Mouse (Mus musculus) CH12.LX (cell line): ENCODE measurements around the gene Nck2. TPM values are rescaled to one million over a fixed set of nuclear protein-coding genes. Genes with fewer than 3 reads are reported as not detected.

Experiments
- DNase-seq: peaks from one replicate; pipeline ENCODE4 v3.0.0-alpha.2; 2013; ENCODE audit errors: extremely low read depth
- H3K27ac ChIP-seq: 2 replicates; pipeline ENCODE4 v1.5.1; 2012; ENCODE audit warnings: low read depth, mild to moderate bottlenecking, control low read depth, moderate library complexity; ENCODE audit not compliant: insufficient read depth
- H3K27me3 ChIP-seq: replicated peaks from 2 replicates; pipeline ENCODE3; 2012; ENCODE audit warnings: inconsistent platforms
- H3K36me3 ChIP-seq, 2 experiments: replicated peaks in 1 of 2; 2 replicates each; pipeline versions ENCODE3 to v1.6.1; 2012; ENCODE audit warnings: inconsistent platforms in 1 of 2, low read length in 1 of 2, mild to moderate bottlenecking in 1 of 2, mixed read lengths in 1 of 2, moderate library complexity in 1 of 2; ENCODE audit not compliant: control insufficient read depth in 1 of 2, insufficient read depth in 1 of 2
- H3K4me1 ChIP-seq, 2 experiments: 2 replicates each; pipeline ENCODE4 v1.6.1; 2012; ENCODE audit warnings: inconsistent platforms in 1 of 2, moderate library complexity in 1 of 2; ENCODE audit not compliant: insufficient read depth in 2 of 2, control insufficient read depth in 1 of 2
- H3K4me2 ChIP-seq: 2 replicates; pipeline ENCODE4 v1.6.1; 2012; ENCODE audit warnings: low read depth, mild to moderate bottlenecking, control low read depth; ENCODE audit not compliant: poor library complexity, insufficient read depth, severe bottlenecking
- H3K4me3 ChIP-seq, 3 experiments: fragments of 150-350 bp in 1 of 3; sonication (generic) in 1 of 3; replicated peaks in 1 of 3; 2 replicates each; pipeline versions ENCODE3 to v1.5.1; 2011 to 2012; ENCODE audit warnings: low read depth in 2 of 3, low read length in 2 of 3, mild to moderate bottlenecking in 2 of 3, moderate library complexity in 2 of 3, control low read depth in 1 of 3, improper control_type of control experiment in 1 of 3, inconsistent platforms in 1 of 3, mixed read lengths in 1 of 3; ENCODE audit not compliant: poor library complexity in 1 of 3
- H3K79me2 ChIP-seq: replicated peaks from 2 replicates; pipeline ENCODE4 v1.6.1; 2012; ENCODE audit warnings: mild to moderate bottlenecking, moderate library complexity; ENCODE audit not compliant: control insufficient read depth, poor library complexity, insufficient read depth, severe bottlenecking; ENCODE audit errors: extremely low read depth
- H3K9ac ChIP-seq: 2 replicates; pipeline ENCODE4 v1.6.1; 2012; ENCODE audit warnings: low read depth, mild to moderate bottlenecking, control low read depth, moderate library complexity; ENCODE audit not compliant: insufficient read depth
- H3K9me3 ChIP-seq: replicated peaks from 2 replicates; pipeline ENCODE3; 2012; ENCODE audit warnings: low read length, inconsistent platforms, mixed read lengths
- CHD1 ChIP-seq: IDR thresholded peaks from 2 replicates; pipeline ENCODE4 v1.6.1; 2012; ENCODE audit warnings: low read depth, low read length, improper control_type of control experiment, inconsistent platforms
- E2F4 ChIP-seq: IDR thresholded peaks from 2 replicates; pipeline ENCODE4 v1.6.1; 2011; ENCODE audit warnings: low read depth, low read length, improper control_type of control experiment; ENCODE audit not compliant: insufficient replicate concordance
- ELF1 ChIP-seq: IDR thresholded peaks from 2 replicates; pipeline ENCODE4 v1.6.1; 2014; ENCODE audit warnings: low read depth, mild to moderate bottlenecking, inconsistent platforms, low read length, improper control_type of control experiment
- EP300 ChIP-seq: IDR thresholded peaks from 2 replicates; pipeline ENCODE4 v1.6.1; 2011; ENCODE audit warnings: low read length, improper control_type of control experiment
- ETS1 ChIP-seq: conservative IDR thresholded peaks from 2 replicates; pipeline ENCODE4 v1.6.1; 2012; ENCODE audit warnings: low read depth, mild to moderate bottlenecking, inconsistent platforms, low read length, improper control_type of control experiment, moderate library complexity
- HCFC1 ChIP-seq: IDR thresholded peaks from 2 replicates; pipeline ENCODE4 v1.6.1; 2012; ENCODE audit warnings: low read depth, mild to moderate bottlenecking, inconsistent platforms, low read length, improper control_type of control experiment
- MYC ChIP-seq: IDR thresholded peaks from 2 replicates; pipeline ENCODE4 v1.6.1; 2011; ENCODE audit warnings: low read depth, mild to moderate bottlenecking, improper control_type of control experiment, low read length
- NRF1 ChIP-seq: IDR thresholded peaks from 2 replicates; pipeline ENCODE4 v1.6.1; 2014; ENCODE audit warnings: low read depth, mild to moderate bottlenecking, inconsistent platforms, low read length, improper control_type of control experiment, moderate library complexity
- PAX5 ChIP-seq: IDR thresholded peaks from 2 replicates; pipeline ENCODE4 v1.6.1; 2012; ENCODE audit warnings: low read length, inconsistent platforms, mixed read lengths
- POLR2A ChIP-seq: IDR thresholded peaks from 2 replicates; pipeline ENCODE4 v1.6.1; 2011; ENCODE audit warnings: low read depth, mild to moderate bottlenecking, improper control_type of control experiment, low read length
- POLR2AphosphoS2 ChIP-seq: IDR thresholded peaks from 2 replicates; pipeline ENCODE4 v1.6.1; 2011; ENCODE audit warnings: low read depth, low read length, improper control_type of control experiment
- RAD21 ChIP-seq: IDR thresholded peaks from 2 replicates; pipeline ENCODE4 v1.6.1; 2011; ENCODE audit warnings: low read depth, mild to moderate bottlenecking, low read length, improper control_type of control experiment, moderate library complexity
- RCOR1 ChIP-seq: conservative IDR thresholded peaks from 2 replicates; pipeline ENCODE4 v1.6.1; 2012; ENCODE audit warnings: low read depth, mild to moderate bottlenecking, inconsistent platforms, low read length, improper control_type of control experiment
- SIN3A ChIP-seq: IDR thresholded peaks from 2 replicates; pipeline ENCODE4 v1.6.1; 2012; ENCODE audit warnings: low read length, improper control_type of control experiment, inconsistent platforms
- TBP ChIP-seq: conservative IDR thresholded peaks from 2 replicates; pipeline ENCODE4 v1.6.1; 2011; ENCODE audit warnings: low read depth, low read length, improper control_type of control experiment
- TCF12 ChIP-seq: IDR thresholded peaks from 2 replicates; pipeline ENCODE4 v1.6.1; 2014; ENCODE audit warnings: low read depth, mild to moderate bottlenecking, inconsistent platforms, low read length, improper control_type of control experiment
- UBTF ChIP-seq: IDR thresholded peaks from 2 replicates; pipeline ENCODE4 v1.6.1; 2012; ENCODE audit warnings: low read depth, mild to moderate bottlenecking, inconsistent platforms, low read length, improper control_type of control experiment, moderate library complexity
- ZC3H11A ChIP-seq: IDR thresholded peaks from 2 replicates; pipeline ENCODE4 v1.6.1; 2012; ENCODE audit warnings: low read depth, mild to moderate bottlenecking, inconsistent platforms, low read length, improper control_type of control experiment
- ZMIZ1 ChIP-seq: IDR thresholded peaks from 2 replicates; pipeline ENCODE4 v1.6.1; 2012; ENCODE audit warnings: low read depth, mild to moderate bottlenecking, inconsistent platforms, low read length, improper control_type of control experiment
- dilution Hi-C: fragments of 300-500 bp; cut with MboI; formaldehyde crosslinking; loops from 2 replicates; pipeline ENCODE4 v1.14.3; 2020; ENCODE audit warnings: low sequenced_read_pairs; ENCODE audit not compliant: extremely low pct_unique_long_range_greater_than_20kb, extremely low pct_ligation_motif_present
- in situ Hi-C: fragments of 300-500 bp; cut with MboI; formaldehyde crosslinking; loops from 3 replicates; pipeline ENCODE4 v1.14.3; 2019; ENCODE audit warnings: low sequenced_read_pairs, low pct_ligation_motif_present, low pct_unique_long_range_greater_than_20kb, mixed read lengths
- polyA plus RNA-seq: library from polyadenylated mRNA; unstranded; fragments of >175 nt; gene quantifications from 2 replicates; pipeline ENCODE4 v1.2.1, GENCODE M21; 2012; ENCODE audit warnings: low read depth; ENCODE audit not compliant: insufficient read length
- total RNA-seq, 2 experiments: library from RNA; depleted of rRNA; stranded (reverse); fragments of 300-350 nt in 1 of 2; fragments of >200 nt in 1 of 2; gene quantifications; 2 replicates each; pipeline ENCODE4 v1.2.3; 2012 to 2014

Gene Nck2
- total and polyA plus RNA-seq, 3 experiments = 4.4 to 7.6 (median 4.6) TPM

DNA sequence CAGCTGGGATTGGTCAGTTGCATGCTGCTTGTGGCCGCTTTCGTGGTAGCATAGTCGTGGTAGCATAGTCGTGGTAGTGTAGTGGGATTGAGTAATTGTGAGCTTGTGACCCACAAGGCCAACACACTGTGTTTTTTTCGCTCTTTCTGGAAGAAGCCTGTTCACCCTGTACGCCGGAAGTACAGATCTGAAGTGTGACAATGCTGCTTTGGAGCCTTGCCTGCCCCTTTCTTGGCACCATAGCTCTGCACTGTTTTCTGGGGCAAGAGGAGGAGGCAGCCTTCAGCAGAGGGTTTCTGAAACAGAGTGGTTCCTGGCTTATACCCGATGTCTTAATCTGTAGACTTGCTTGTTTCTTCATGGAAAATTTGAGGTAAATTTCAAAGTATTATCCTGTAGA lies 23.3 kb downstream of the Nck2 start:
- peaks cover 45 to 88% of the 10 kb centered on the region in 2 experiments for H3K4me1 ChIP-seq
- H3K9me3 ChIP-seq = no peaks in the 10 kb centered on the region
- H3K79me2 ChIP-seq = no peaks in the 10 kb centered on the region
- TF ChIP-seq UBTF (no peak), PAX5 (no peak), NRF1 (no peak), RCOR1 (no peak), EP300 (no peak), TCF12 (no peak), ETS1 (no peak), POLR2AphosphoS2 (no peak), SIN3A (no peak), CHD1 (no peak), POLR2A (no peak), ZMIZ1 (no peak), ZC3H11A (no peak)
- TF ChIP-seq, all 38 proteins: peak for 0
- Histone ChIP-seq H3K27ac (no peak overlapping the region), H3K27me3 (no peaks in the 10 kb centered on the region), H3K4me2 (no peak overlapping the region), H3K36me3 (no peaks in the 10 kb centered on the region), H3K4me3 (no peak overlapping the region), H3K9ac (no peak overlapping the region)
- no peak for DNase-seq
- in situ Hi-C loops = loop anchor here (25.0 kb wide), 1 partner anchor 170 kb away; no protein-coding TSS in a partner anchor
- dilution Hi-C loops = no loop called here

DNA sequence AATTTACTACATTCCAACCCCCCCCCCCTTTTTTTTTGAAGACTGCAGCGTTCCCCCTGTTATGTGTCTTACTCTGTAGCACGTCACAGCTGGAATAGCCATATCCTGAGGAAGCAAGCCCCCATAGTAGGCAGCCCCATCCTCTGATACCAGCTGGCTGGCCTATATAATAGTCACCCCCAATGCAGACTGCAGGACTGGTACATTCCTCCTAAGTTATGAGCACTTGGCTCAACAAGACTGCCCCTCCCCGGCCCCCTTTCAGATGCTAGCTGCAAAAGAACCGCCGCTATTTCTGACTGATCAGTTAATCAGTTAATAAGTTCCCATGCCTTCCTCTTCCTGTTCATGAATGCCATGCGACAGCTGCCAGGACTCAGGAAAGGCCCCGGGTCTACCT lies 23.8 kb downstream of the Nck2 start:
- H3K27ac ChIP-seq = no peak overlapping the region
- TF ChIP-seq MYC (no peak), POLR2AphosphoS2 (no peak), E2F4 (no peak), ETS1 (no peak), POLR2A (no peak), RAD21 (no peak), HCFC1 (no peak), RCOR1 (no peak), ELF1 (no peak), TBP (no peak)
- TF ChIP-seq, all 38 proteins: peak for 0
- Histone ChIP-seq H3K4me2 (no peak overlapping the region), H3K4me3 (no peak overlapping the region), H3K4me1 (peaks cover 45 to 90% of the 10 kb centered on the region in 2 experiments), H3K36me3 (no peaks in the 10 kb centered on the region), H3K9ac (no peak overlapping the region), H3K79me2 (no peaks in the 10 kb centered on the region), H3K9me3 (no peaks in the 10 kb centered on the region), H3K27me3 (no peaks in the 10 kb centered on the region)
- in situ Hi-C loops = loop anchor here (25.0 kb wide), 1 partner anchor 169 kb away; no protein-coding TSS in a partner anchor
- DNase-seq = no peak
- dilution Hi-C loops = no loop called here
